Mouse (Mus musculus) bone marrow, adult 2 months (tissue): ENCODE results near the gene Olfr1412.

ENCODE experiments used
- CTCF ChIP-seq: fragments of 200-500 bp; IDR thresholded peaks from 2 replicates; pipeline ENCODE4 v1.5.1; 2011; ENCODE audit warnings: low read length, control low read depth; ENCODE audit not compliant: control insufficient read depth, insufficient read depth
- POLR2A ChIP-seq: fragments of 200-500 bp; IDR thresholded peaks from 2 replicates; pipeline ENCODE4 v1.6.1; 2011; ENCODE audit warnings: low read depth, mild to moderate bottlenecking, control low read depth, low read length, borderline replicate concordance; ENCODE audit not compliant: control insufficient read depth

- no peak for TF ChIP-seq CTCF
- TF ChIP-seq POLR2A = no peak
Observed at GRCm38 (mm10) chr1:92596019-92596418, 10.4 kb downstream of the Olfr1412 start.
